Mouse (Mus musculus) heart, adult 2 months (tissue): Measurements from ENCODE around the gene Col9a1. TPM values are rescaled to one million over a fixed set of nuclear protein-coding genes. Genes with fewer than 3 reads are reported as not detected.

ENCODE experiments used
- DNase-seq, 2 experiments: peaks; one replicate each; pipeline ENCODE4 v3.0.0; 2021
- H3K27ac ChIP-seq: fragments of 200-600 bp; 2 replicates; pipeline ENCODE4 v1.8.1; 2022
- H3K27me3 ChIP-seq: fragments of 200-500 bp; 2 replicates; pipeline ENCODE4 v1.6.1; 2012; ENCODE audit warnings: mild to moderate bottlenecking, low read length, inconsistent platforms, mixed read lengths; ENCODE audit not compliant: control insufficient read depth, insufficient read depth
- H3K36me3 ChIP-seq: fragments of 200-500 bp; 2 replicates; pipeline ENCODE4 v1.6.1; 2012; ENCODE audit warnings: low read length, inconsistent platforms; ENCODE audit not compliant: control insufficient read depth, insufficient read depth
- H3K4me1 ChIP-seq: fragments of 200-500 bp; 2 replicates; pipeline ENCODE4 v1.6.1; 2011; ENCODE audit warnings: low read length; ENCODE audit not compliant: control insufficient read depth, insufficient read depth
- H3K4me3 ChIP-seq: fragments of 200-600 bp; 2 replicates; pipeline ENCODE4 v1.8.1; 2022
- H3K79me2 ChIP-seq: fragments of 200-500 bp; replicated peaks from 2 replicates; pipeline ENCODE4 v1.6.1; 2012; ENCODE audit warnings: mild to moderate bottlenecking, inconsistent platforms, low read length, moderate library complexity, mixed read lengths; ENCODE audit not compliant: control insufficient read depth, insufficient read depth
- H3K9ac ChIP-seq: fragments of 200-500 bp; 2 replicates; pipeline ENCODE4 v1.6.1; 2012; ENCODE audit warnings: low read depth, mild to moderate bottlenecking, control low read depth, inconsistent platforms, low read length, mixed read lengths
- CTCF ChIP-seq: fragments of 200-600 bp; IDR thresholded peaks from 2 replicates; pipeline ENCODE4 v1.8.1; 2022; ENCODE audit warnings: antibody characterized with exemption, mild to moderate bottlenecking, moderate library complexity
- EP300 ChIP-seq: fragments of 200-500 bp; IDR thresholded peaks from 2 replicates; pipeline ENCODE4 v1.6.1; 2011; ENCODE audit warnings: low read depth, low read length, control low read depth; ENCODE audit not compliant: insufficient read depth
- POLR2A ChIP-seq: fragments of 200-500 bp; IDR thresholded peaks from 2 replicates; pipeline ENCODE4 v1.6.1; 2011; ENCODE audit warnings: mild to moderate bottlenecking, low read depth, low read length, control low read depth; ENCODE audit not compliant: insufficient read depth
- WGBS: fragments of 180-500 bp; shearing (Covaris S2); methylation state at CpG from one replicate; pipeline ENCODE4 v1.1.7; 2018; 5-methylcytosine and 5-hydroxymethylcytosine counted together
- intact Hi-C: fragments of 180-260 bp; cut with DNase I; formaldehyde crosslinking; loops from one replicate; pipeline ENCODE4 v1.15.1; 2025
- polyA plus RNA-seq: library from polyadenylated mRNA; depleted of rRNA; stranded (reverse); fragments of >200 nt; gene quantifications from 2 replicates; pipeline ENCODE4 v1.2.3, GENCODE M21; 2012
- total RNA-seq, 2 experiments: library from RNA; stranded (reverse); gene quantifications; 2 replicates each; pipeline ENCODE4 v1.2.3; 2021

Col9a1 gene
- total and polyA plus RNA-seq, 3 experiments, result 0.05 to 0.10 TPM; not detected in 1

DNA sequence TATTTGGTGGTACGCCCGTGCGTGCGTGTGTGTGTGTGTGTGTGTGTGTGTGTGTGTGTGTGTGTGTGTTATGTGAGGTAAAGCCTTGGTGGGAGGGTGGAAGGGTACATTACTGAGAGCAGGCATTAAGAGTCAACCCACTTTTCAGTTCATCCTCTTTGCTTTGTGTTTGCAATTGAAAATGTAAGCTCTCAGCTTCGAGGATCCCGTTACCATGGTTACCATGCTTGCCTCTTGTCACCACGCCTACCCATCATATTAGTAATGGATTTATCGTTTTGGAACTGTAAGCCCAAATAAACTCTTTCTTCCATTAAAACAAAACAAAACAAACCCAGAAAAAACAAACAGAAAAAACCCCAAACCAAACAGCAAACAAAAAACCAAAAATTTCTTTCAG, 33.9 kb upstream of the Col9a1 start:
- 82% methylated on average over 8 of the region's 8 CpGs for WGBS
- H3K4me1 ChIP-seq, result no peaks in the 10 kb centered on the region

DNA sequence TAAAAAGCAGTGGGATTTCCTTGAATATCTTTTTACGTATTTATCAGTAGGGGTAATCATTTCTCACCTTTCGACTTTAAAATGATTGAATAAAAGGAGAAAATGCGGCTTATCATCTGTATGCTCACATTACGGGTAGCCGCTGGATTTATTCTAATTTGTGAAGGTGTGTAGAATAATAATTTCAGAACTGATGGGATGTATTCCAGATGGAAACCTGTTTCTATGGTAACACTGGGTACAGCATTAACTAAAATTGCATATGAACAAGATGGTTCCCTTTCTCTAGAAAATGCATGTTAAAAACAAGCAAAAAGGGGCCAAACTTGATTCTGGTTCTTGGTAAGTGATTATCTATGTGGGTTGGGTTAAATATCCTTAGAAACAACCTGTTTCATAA, 19.7 kb upstream of the Col9a1 start:
- no peaks in the 10 kb centered on the region for H3K4me1 ChIP-seq
- no peak overlapping the region for H3K9ac ChIP-seq
- no peaks in the 10 kb centered on the region for H3K79me2 ChIP-seq
- 90% methylated on average over 5 of the region's 5 CpGs for WGBS
- no peaks in the 10 kb centered on the region for H3K36me3 ChIP-seq
- TF ChIP-seq EP300 (no peak), CTCF (no peak), POLR2A (no peak)
- no peaks in the 10 kb centered on the region for H3K27me3 ChIP-seq
- DNase-seq, result no peak
- H3K27ac ChIP-seq, result no peak overlapping the region
- intact Hi-C loops, result no loop called here
- H3K4me3 ChIP-seq, result no peak overlapping the region

More for the DNA sequence above, 33.9 kb upstream of the Col9a1 start:
- H3K27me3 ChIP-seq, result no peaks in the 10 kb centered on the region
- no peak overlapping the region for H3K27ac ChIP-seq
- H3K4me3 ChIP-seq, result no peak overlapping the region
- intact Hi-C loops, result no loop called here
- H3K79me2 ChIP-seq, result no peaks in the 10 kb centered on the region
- no peak for DNase-seq
- TF ChIP-seq POLR2A (no peak), CTCF (no peak), EP300 (no peak)
- H3K36me3 ChIP-seq, result no peaks in the 10 kb centered on the region
- H3K9ac ChIP-seq, result no peak overlapping the region

DNA sequence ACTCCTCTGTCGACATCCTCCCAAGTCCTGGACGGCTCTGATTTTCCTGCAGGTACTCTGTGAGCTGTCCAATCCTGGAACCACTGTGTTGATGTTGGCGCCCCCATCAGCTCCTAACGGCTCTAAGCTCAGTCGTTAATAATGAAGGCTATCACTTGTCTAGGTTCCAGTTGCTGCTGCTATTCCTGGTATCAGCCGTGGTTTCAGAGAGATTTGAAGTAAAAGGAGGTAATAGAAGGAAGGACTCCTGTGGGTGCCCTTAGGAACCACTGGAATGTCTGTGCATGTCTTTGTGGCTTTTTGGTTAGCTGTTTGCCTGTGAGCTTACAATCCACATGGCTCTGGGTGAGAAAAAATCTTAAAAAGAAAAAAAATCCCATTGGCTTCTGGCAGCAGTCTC, 8.0 kb upstream of the Col9a1 start:
- TF ChIP-seq POLR2A (no peak), EP300 (no peak), CTCF (no peak)
- H3K9ac ChIP-seq, result no peak overlapping the region
- intact Hi-C loops, result no loop called here
- WGBS, result 23% methylated on average over 6 of the region's 6 CpGs
- no peak for DNase-seq
- no peak overlapping the region for H3K27ac ChIP-seq
- H3K27me3 ChIP-seq, result no peaks in the 10 kb centered on the region
- no peaks in the 10 kb centered on the region for H3K79me2 ChIP-seq
- no peak overlapping the region for H3K4me3 ChIP-seq
- no peaks in the 10 kb centered on the region for H3K36me3 ChIP-seq
- no peaks in the 10 kb centered on the region for H3K4me1 ChIP-seq

DNA sequence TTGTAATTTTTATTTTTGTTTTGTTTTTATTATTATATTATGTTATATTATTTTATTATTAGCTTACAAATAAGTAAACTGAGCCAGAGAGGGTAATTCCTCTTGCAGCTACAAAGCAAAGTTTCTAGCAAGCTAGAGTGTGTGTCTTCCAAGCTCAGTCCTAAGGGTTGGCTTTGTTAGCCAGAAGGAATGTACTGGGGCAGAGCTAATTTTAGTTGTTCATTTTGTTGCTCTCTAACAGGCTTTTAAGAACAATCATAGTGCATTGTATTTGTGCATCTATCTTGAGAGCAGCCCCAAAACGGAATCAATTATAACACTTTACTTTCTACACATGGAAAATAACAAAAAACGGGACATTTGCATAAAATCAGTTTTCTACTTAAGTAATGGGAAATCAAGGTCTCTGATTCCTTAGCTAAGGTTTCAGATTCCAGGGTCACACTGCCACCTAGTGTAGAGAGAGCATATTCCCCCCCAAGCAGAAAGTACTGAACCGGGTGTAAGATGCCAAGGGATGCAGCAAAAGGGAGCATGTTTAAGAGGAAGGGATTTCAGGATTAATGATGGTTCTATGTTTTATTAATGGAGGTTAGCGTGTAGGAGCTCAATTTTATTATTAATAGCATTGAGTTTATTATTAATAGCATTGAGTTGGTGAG, 6.1 kb upstream of the Col9a1 start:
- DNase-seq, result peak in 1 of 2 experiments; percentile 22
- H3K27ac ChIP-seq, result no peak overlapping the region
- no peak overlapping the region for H3K9ac ChIP-seq
- no peaks in the 10 kb centered on the region for H3K36me3 ChIP-seq
- H3K27me3 ChIP-seq, result no peaks in the 10 kb centered on the region
- H3K4me3 ChIP-seq, result no peak overlapping the region
- peak; percentile 88 for TF ChIP-seq CTCF
- no peak for TF ChIP-seq EP300
- 1% methylated on average over 4 of the region's 4 CpGs for WGBS
- no peaks in the 10 kb centered on the region for H3K79me2 ChIP-seq
- H3K4me1 ChIP-seq, result no peaks in the 10 kb centered on the region
- intact Hi-C loops, result loop anchor here (2.0 to 5.0 kb wide), 2 partner anchors 345 to 409 kb away; partner anchors contain the start of gene B3gat2

- Histone ChIP-seq H3K9ac (no peak overlapping the region), H3K4me3 (no peak overlapping the region), H3K27ac (no peak overlapping the region), H3K36me3 (no peaks in the 10 kb centered on the region), H3K4me1 (no peaks in the 10 kb centered on the region), H3K27me3 (no peaks in the 10 kb centered on the region), H3K79me2 (no peaks in the 10 kb centered on the region)
- intact Hi-C loops, result loop anchor here (2.0 to 5.0 kb wide), 2 partner anchors 345 to 410 kb away; partner anchors contain the start of gene B3gat2
- WGBS, result 42% methylated on average over 1 of the region's 1 CpGs
- no peak for DNase-seq
- TF ChIP-seq POLR2A (no peak), CTCF (no peak), EP300 (no peak)
Observed at GRCm38 (mm10) chr1:24171898-24172297, 5.5 kb upstream of the Col9a1 start.

DNA sequence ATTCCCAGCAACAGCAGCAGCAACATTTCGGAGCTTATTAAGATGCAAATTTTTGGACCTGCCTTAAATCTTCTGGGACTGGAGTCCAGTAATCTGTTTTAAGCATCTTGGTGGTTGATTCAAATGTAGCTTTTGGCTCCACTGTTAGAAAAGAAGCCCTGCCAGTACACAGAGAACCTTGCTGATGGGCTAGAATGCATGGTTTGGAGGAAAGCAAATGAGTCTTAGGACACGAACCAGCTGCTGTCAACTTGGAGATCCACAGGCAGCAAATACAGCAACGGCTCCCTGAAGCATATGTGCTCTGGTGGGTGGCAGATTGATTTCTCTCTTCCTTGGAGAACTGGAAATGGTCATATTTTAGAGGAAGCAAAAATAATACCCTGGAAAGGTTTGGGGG, 4.8 kb upstream of the Col9a1 start:
- intact Hi-C loops, result loop anchor here (5.0 kb wide), 1 partner anchor 410 kb away; the partner anchor contains the start of gene B3gat2
- H3K36me3 ChIP-seq, result no peaks in the 10 kb centered on the region
- no peaks in the 10 kb centered on the region for H3K4me1 ChIP-seq
- H3K4me3 ChIP-seq, result no peak overlapping the region
- no peaks in the 10 kb centered on the region for H3K79me2 ChIP-seq
- WGBS, result 51% methylated on average over 3 of the region's 3 CpGs
- DNase-seq, result no peak
- H3K27me3 ChIP-seq, result no peaks in the 10 kb centered on the region
- TF ChIP-seq POLR2A (no peak), CTCF (no peak), EP300 (no peak)
- H3K9ac ChIP-seq, result no peak overlapping the region
- no peak overlapping the region for H3K27ac ChIP-seq
